Mouse (Mus musculus): ENCODE data around the gene Lsm14b. TPM values are rescaled to one million over a fixed set of nuclear protein-coding genes. Genes with fewer than 3 reads are reported as not detected.

The Lsm14b gene
- polyA plus RNA-seq, 2 experiments: 1.7 to 10.7 TPM

DNA sequence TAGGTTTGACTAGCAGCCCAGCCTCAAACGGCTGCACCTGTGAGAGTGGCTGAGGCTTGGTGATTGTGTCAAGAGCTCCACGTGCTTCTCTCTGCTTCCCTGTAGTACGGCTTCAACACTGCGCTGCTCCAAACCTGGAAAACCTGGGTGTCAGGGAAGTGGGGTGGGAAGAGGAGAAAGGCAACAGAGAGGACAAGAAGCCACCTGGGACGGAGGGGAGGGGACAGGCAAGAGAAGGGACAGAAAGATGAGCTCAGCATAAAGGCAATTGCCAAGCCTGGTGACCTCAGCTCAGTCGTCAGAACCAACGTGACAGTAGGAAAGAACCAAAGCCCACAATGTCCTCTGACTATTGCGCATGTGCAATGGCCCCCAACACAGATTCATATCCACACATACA is 3.9 kb upstream of the Lsm14b start:
- Histone ChIP-seq H3K36me3 (replicated peaks; ENCODE audit: control insufficient read depth, insufficient read depth, low read depth) (no peaks in the 10 kb centered on the region), H3K4me3 (ENCODE audit: insufficient read depth in 1 of 2, low read depth in 2 of 2, low read length in 2 of 2) (no peak overlapping the region), H3K9ac (replicated peaks) (no peak overlapping the region), H3K4me2 (ENCODE audit: low read depth) (no peak overlapping the region), H3K4me1 (replicated peaks; ENCODE audit: control insufficient read depth in 2 of 2, insufficient read depth in 2 of 2, low read length in 1 of 2) (peaks cover 3 to 8% of the 10 kb centered on the region in 2 experiments), H3K27ac (no peak overlapping the region), H3K9me3 (ENCODE audit: control insufficient read depth, low read length) (no peaks in the 10 kb centered on the region), H3K27me3 (ENCODE audit: control insufficient read depth, insufficient read depth, low read length) (peaks cover 4% of the 10 kb centered on the region; the same call in 1 of the 2 replicates)
- 57% methylated on average over 8 of the region's 8 CpGs for WGBS (ENCODE audit: insufficient replicate concordance)
- ATAC-seq (ENCODE audit: insufficient read depth): no peak
- TF ChIP-seq EP300 (IDR thresholded peaks at IDR 0.05; ENCODE audit: low read depth): no peak
- no peak for TF ChIP-seq CTCF (IDR thresholded peaks at IDR 0.05; ENCODE audit: low read depth)
- no peak for DNase-seq (ENCODE audit: low read depth in 3 of 3, low spot score in 3 of 3)

- Histone ChIP-seq H3K27me3 (ENCODE audit: control insufficient read depth, insufficient read depth, low read length) (peaks cover 4% of the 10 kb centered on the region; the same call in 1 of the 2 replicates), H3K36me3 (replicated peaks; ENCODE audit: control insufficient read depth, insufficient read depth, low read depth) (peaks cover under 1% of the 10 kb centered on the region; the same call in 1 of the 2 replicates), H3K9ac (replicated peaks) (no peak overlapping the region), H3K4me3 (ENCODE audit: insufficient read depth in 1 of 2, low read depth in 2 of 2, low read length in 2 of 2) (no peak overlapping the region), H3K9me3 (ENCODE audit: control insufficient read depth, low read length) (no peaks in the 10 kb centered on the region), H3K27ac (no peak overlapping the region), H3K4me2 (ENCODE audit: low read depth) (no peak overlapping the region), H3K4me1 (replicated peaks; ENCODE audit: control insufficient read depth in 2 of 2, insufficient read depth in 2 of 2, low read length in 1 of 2) (peaks cover 13 to 16% of the 10 kb centered on the region in 2 experiments)
- no peak for TF ChIP-seq EP300 (IDR thresholded peaks at IDR 0.05; ENCODE audit: low read depth)
- no peak for TF ChIP-seq CTCF (IDR thresholded peaks at IDR 0.05; ENCODE audit: low read depth)
- WGBS (ENCODE audit: insufficient replicate concordance): 52% methylated on average over 6 of the region's 6 CpGs
- ATAC-seq (ENCODE audit: insufficient read depth): no peak
- no peak for DNase-seq (ENCODE audit: low read depth in 3 of 3, low spot score in 3 of 3)
Observed at GRCm38 (mm10) chr2:180022751-180023150, 2.0 kb upstream of the Lsm14b start.

DNA sequence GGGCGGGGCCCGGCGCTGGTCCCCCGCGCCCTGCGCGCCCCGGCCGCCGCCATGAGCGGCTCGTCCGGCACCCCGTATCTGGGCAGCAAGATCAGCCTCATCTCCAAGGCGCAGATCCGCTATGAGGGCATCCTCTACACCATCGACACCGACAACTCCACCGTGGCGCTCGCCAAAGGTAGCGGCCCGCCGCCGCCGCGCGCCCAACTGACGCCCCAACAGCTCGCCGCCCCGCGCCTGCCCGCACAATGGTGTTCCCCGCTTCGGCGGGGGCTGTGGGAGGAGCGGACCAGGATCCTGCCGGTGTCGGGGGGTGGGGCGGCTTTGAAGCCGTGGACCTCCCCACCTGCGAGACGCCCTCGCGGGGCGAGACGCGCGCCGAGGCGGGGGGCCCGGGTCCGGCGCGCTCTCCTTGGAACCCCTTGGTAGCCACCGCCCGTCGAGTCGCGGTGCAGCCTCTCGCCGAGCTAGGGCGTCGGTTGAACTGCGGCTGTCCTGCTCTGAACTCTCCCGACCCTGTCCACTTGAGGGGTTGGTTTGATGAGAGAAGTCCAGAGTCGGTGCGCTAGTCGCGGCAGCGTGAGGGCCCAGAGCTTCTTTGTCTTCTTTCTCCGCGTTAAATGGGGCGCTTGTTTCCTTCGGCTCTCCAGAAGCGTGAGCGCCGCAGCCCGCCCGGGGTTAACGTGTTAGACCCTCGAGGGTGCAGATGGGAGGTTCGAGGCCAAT is 511 bp downstream of the Lsm14b start:
- 0 out of 2 replicates have a peak, but pooled peaks have one; percentile 2 for ATAC-seq (ENCODE audit: insufficient read depth)
- under 1% methylated on average over 81 of the region's 84 CpGs for WGBS (ENCODE audit: insufficient replicate concordance)
- H3K9me3 ChIP-seq (ENCODE audit: control insufficient read depth, low read length): no peaks in the 10 kb centered on the region

GRCm38 (mm10) chr2:180025861-180026200 is 1.0 kb downstream of the Lsm14b start:
- DNase-seq (ENCODE audit: low read depth in 3 of 3, low spot score in 3 of 3) (no peak), ATAC-seq (ENCODE audit: insufficient read depth) (no peak)
- Histone ChIP-seq H3K36me3 (replicated peaks; ENCODE audit: control insufficient read depth, insufficient read depth, low read depth) (peaks cover 12% of the 10 kb centered on the region), H3K9ac (replicated peaks) (peak overlapping the region; percentile 81), H3K4me1 (replicated peaks; ENCODE audit: control insufficient read depth in 2 of 2, insufficient read depth in 2 of 2, low read length in 1 of 2) (peaks cover 13 to 16% of the 10 kb centered on the region in 2 experiments), H3K4me2 (ENCODE audit: low read depth) (peak overlapping the region; percentile 99), H3K27ac (no peak overlapping the region), H3K4me3 (ENCODE audit: insufficient read depth in 1 of 2, low read depth in 2 of 2, low read length in 2 of 2) (peak overlapping the region; percentile 80 to 97), H3K27me3 (ENCODE audit: control insufficient read depth, insufficient read depth, low read length) (0 out of 2 replicates have a peak, but pooled peaks cover 4% of the 10 kb centered on the region), H3K9me3 (ENCODE audit: control insufficient read depth, low read length) (no peaks in the 10 kb centered on the region)
- TF ChIP-seq EP300 (IDR thresholded peaks at IDR 0.05; ENCODE audit: low read depth): no peak
- TF ChIP-seq CTCF (IDR thresholded peaks at IDR 0.05; ENCODE audit: low read depth): no peak
- 18% methylated on average over 6 of the region's 6 CpGs for WGBS (ENCODE audit: insufficient replicate concordance)

More for the DNA sequence above, 511 bp downstream of the Lsm14b start:
- Histone ChIP-seq H3K27ac (peak overlapping the region; percentile 28), H3K9ac (replicated peaks) (peak overlapping the region; percentile 81), H3K4me3 (ENCODE audit: insufficient read depth in 1 of 2, low read depth in 2 of 2, low read length in 2 of 2) (peak overlapping the region; percentile 80 to 97), H3K4me2 (ENCODE audit: low read depth) (peak overlapping the region; percentile 99), H3K27me3 (ENCODE audit: control insufficient read depth, insufficient read depth, low read length) (peaks cover 4% of the 10 kb centered on the region; the same call in 1 of the 2 replicates), H3K4me1 (replicated peaks; ENCODE audit: control insufficient read depth in 2 of 2, insufficient read depth in 2 of 2, low read length in 1 of 2) (peaks cover 13 to 16% of the 10 kb centered on the region in 2 experiments), H3K36me3 (replicated peaks; ENCODE audit: control insufficient read depth, insufficient read depth, low read depth) (peaks cover 12% of the 10 kb centered on the region)
- no peak for DNase-seq (ENCODE audit: low read depth in 3 of 3, low spot score in 3 of 3)
- TF ChIP-seq CTCF (IDR thresholded peaks at IDR 0.05; ENCODE audit: low read depth) (no peak), EP300 (IDR thresholded peaks at IDR 0.05; ENCODE audit: low read depth) (no peak)

GRCm38 (mm10) chr2:180027768-180028167 is 3.0 kb downstream of the Lsm14b start:
- Histone ChIP-seq H3K4me2 (ENCODE audit: low read depth) (no peak overlapping the region), H3K9ac (replicated peaks) (no peak overlapping the region)
- WGBS (ENCODE audit: insufficient replicate concordance): 84% methylated on average over 9 of the region's 9 CpGs

More at GRCm38 (mm10) chr2:180027768-180028167, 3.0 kb downstream of the Lsm14b start:
- H3K36me3 ChIP-seq (replicated peaks; ENCODE audit: control insufficient read depth, insufficient read depth, low read depth): peaks cover 23% of the 10 kb centered on the region
- TF ChIP-seq EP300 (IDR thresholded peaks at IDR 0.05; ENCODE audit: low read depth) (no peak), CTCF (IDR thresholded peaks at IDR 0.05; ENCODE audit: low read depth) (no peak)
- H3K9me3 ChIP-seq (ENCODE audit: control insufficient read depth, low read length): no peaks in the 10 kb centered on the region
- H3K4me1 ChIP-seq (replicated peaks; ENCODE audit: control insufficient read depth in 2 of 2, insufficient read depth in 2 of 2, low read length in 1 of 2): peaks cover 13 to 16% of the 10 kb centered on the region in 2 experiments
- no peak for DNase-seq (ENCODE audit: low read depth in 3 of 3, low spot score in 3 of 3)
- no peak for ATAC-seq (ENCODE audit: insufficient read depth)
- H3K27ac ChIP-seq: no peak overlapping the region
- H3K27me3 ChIP-seq (ENCODE audit: control insufficient read depth, insufficient read depth, low read length): no peaks in the 10 kb centered on the region
- no peak overlapping the region for H3K4me3 ChIP-seq (ENCODE audit: insufficient read depth in 1 of 2, low read depth in 2 of 2, low read length in 2 of 2)

Data from liver, embryonic 14.5 days (tissue).